Mouse (Mus musculus) stomach, embryonic 15.5 days (tissue): Measurements from ENCODE around the gene Tbc1d22a. TPM values are rescaled to one million over a fixed set of nuclear protein-coding genes. Genes with fewer than 3 reads are reported as not detected.
"Not testable (repeated sequence)": the region's sequence is repeated elsewhere in the genome, so short reads cannot be mapped to it uniquely, and the experiment has no call there.

Experiments used
- ATAC-seq: fragments of 200-750 bp; cut with Nextera tagmentation; 2 replicates; pipeline ENCODE4 v1.8.0; 2017; ENCODE audit warnings: low read depth, moderate number of reproducible peaks, moderate TSS enrichment; ENCODE audit not compliant: insufficient read depth, low FRiP score
- H3K27ac ChIP-seq: fragments of 300-500 bp; sonication (generic); 2 replicates; pipeline ENCODE4 v1.5.1; 2015; ENCODE audit warnings: mild to moderate bottlenecking, inconsistent platforms
- H3K27me3 ChIP-seq: fragments of 300-500 bp; sonication (generic); replicated peaks from 2 replicates; pipeline ENCODE4 v1.6.1; 2015; ENCODE audit warnings: inconsistent platforms
- H3K36me3 ChIP-seq: fragments of 300-500 bp; sonication (generic); 2 replicates; pipeline ENCODE4 v1.6.1; 2015; ENCODE audit warnings: inconsistent platforms
- H3K4me1 ChIP-seq: fragments of 300-500 bp; sonication (generic); 2 replicates; pipeline ENCODE4 v1.6.1; 2015; ENCODE audit warnings: inconsistent platforms
- H3K4me2 ChIP-seq: fragments of 300-500 bp; sonication (generic); 2 replicates; pipeline ENCODE4 v1.6.1; 2015; ENCODE audit warnings: mild to moderate bottlenecking, inconsistent platforms
- H3K4me3 ChIP-seq: fragments of 300-500 bp; sonication (generic); replicated peaks from 2 replicates; pipeline ENCODE4 v1.5.1; 2015; ENCODE audit warnings: inconsistent platforms
- H3K9ac ChIP-seq: fragments of 300-500 bp; sonication (generic); 2 replicates; pipeline ENCODE4 v1.6.1; 2015; ENCODE audit warnings: inconsistent platforms
- H3K9me3 ChIP-seq: fragments of 300-500 bp; sonication (generic); 2 replicates; pipeline ENCODE4 v1.6.1; 2016; ENCODE audit warnings: inconsistent platforms
- WGBS: fragments of 180-500 bp; shearing (Covaris S2); methylation state at CpG from one replicate; pipeline ENCODE4 v1.1.7; 2015; 5-methylcytosine and 5-hydroxymethylcytosine counted together
- polyA plus RNA-seq: library from polyadenylated mRNA; unstranded; fragments of >200 nt; fragmentation: Nextera tagmentation; extraction: Ambion mirVana; gene quantifications from 2 replicates; pipeline ENCODE4 v1.2.1, GENCODE M21; 2015

The Tbc1d22a gene
- polyA plus RNA-seq, 1 experiment from 2014 or later: 10.4 TPM

GRCm38 (mm10) chr15:86194676-86195453 is 19.4 kb upstream of the Tbc1d22a start:
- H3K27me3 ChIP-seq, H3K4me2 ChIP-seq, H3K9me3 ChIP-seq, H3K36me3 ChIP-seq, H3K4me1 ChIP-seq, H3K4me3 ChIP-seq, H3K27ac ChIP-seq, H3K9ac ChIP-seq: not testable (repeated sequence)
- peak; percentile 98 for ATAC-seq
- WGBS: 70% methylated on average over 55 of the region's 55 CpGs

- H3K27me3 ChIP-seq: no peaks in the 10 kb centered on the region
- H3K4me3 ChIP-seq: no peak overlapping the region
- no peak overlapping the region for H3K4me2 ChIP-seq
- 83% methylated on average over 5 of the region's 5 CpGs for WGBS
- H3K9me3 ChIP-seq: no peaks in the 10 kb centered on the region
- peaks cover 8% of the 10 kb centered on the region; the same call in 1 of the 2 replicates for H3K4me1 ChIP-seq
- H3K9ac ChIP-seq: no peak overlapping the region
- no peak overlapping the region for H3K27ac ChIP-seq
- H3K36me3 ChIP-seq: no peaks in the 10 kb centered on the region
- no peak for ATAC-seq
Observed at GRCm38 (mm10) chr15:86199052-86199451, 15.2 kb upstream of the Tbc1d22a start.

GRCm38 (mm10) chr15:86199482-86199881 is 14.8 kb upstream of the Tbc1d22a start:
- no peaks in the 10 kb centered on the region for H3K9me3 ChIP-seq
- ATAC-seq: no peak
- no peak overlapping the region for H3K9ac ChIP-seq
- WGBS: 55% methylated on average over 4 of the region's 4 CpGs
- no peak overlapping the region for H3K27ac ChIP-seq
- no peaks in the 10 kb centered on the region for H3K27me3 ChIP-seq
- H3K4me1 ChIP-seq: peaks cover 8% of the 10 kb centered on the region; the same call in 1 of the 2 replicates
- no peaks in the 10 kb centered on the region for H3K36me3 ChIP-seq
- no peak overlapping the region for H3K4me3 ChIP-seq
- H3K4me2 ChIP-seq: no peak overlapping the region

GRCm38 (mm10) chr15:86200169-86200568 is 14.1 kb upstream of the Tbc1d22a start:
- Histone ChIP-seq H3K9me3 (no peaks in the 10 kb centered on the region), H3K4me2 (no peak overlapping the region), H3K27me3 (no peaks in the 10 kb centered on the region), H3K36me3 (no peaks in the 10 kb centered on the region), H3K9ac (no peak overlapping the region), H3K27ac (no peak overlapping the region), H3K4me3 (no peak overlapping the region), H3K4me1 (peaks cover 8% of the 10 kb centered on the region; the same call in 1 of the 2 replicates)
- ATAC-seq: no peak
- 44% methylated on average over 4 of the region's 4 CpGs for WGBS

GRCm38 (mm10) chr15:86201095-86201494 is 13.2 kb upstream of the Tbc1d22a start:
- 39% methylated on average over 4 of the region's 4 CpGs for WGBS
- Histone ChIP-seq H3K9me3 (no peaks in the 10 kb centered on the region), H3K27me3 (no peaks in the 10 kb centered on the region), H3K4me3 (no peak overlapping the region), H3K4me1 (peaks cover 8% of the 10 kb centered on the region; the same call in 1 of the 2 replicates), H3K36me3 (no peaks in the 10 kb centered on the region), H3K9ac (no peak overlapping the region), H3K27ac (0 out of 2 replicates have a peak overlapping the region, but pooled peaks have one; percentile 41), H3K4me2 (no peak overlapping the region)
- no peak for ATAC-seq

GRCm38 (mm10) chr15:86201696-86202330 is 12.4 kb upstream of the Tbc1d22a start:
- Histone ChIP-seq H3K27me3 (no peaks in the 10 kb centered on the region), H3K9ac (no peak overlapping the region), H3K4me3 (no peak overlapping the region), H3K9me3 (no peaks in the 10 kb centered on the region), H3K27ac (peak overlapping the region; percentile 41; the same call in 1 of the 2 replicates), H3K36me3 (no peaks in the 10 kb centered on the region), H3K4me2 (no peak overlapping the region), H3K4me1 (peaks cover 8% of the 10 kb centered on the region; the same call in 1 of the 2 replicates)
- WGBS: 68% methylated on average over 9 of the region's 9 CpGs
- no peak for ATAC-seq

GRCm38 (mm10) chr15:86202640-86203039 is 11.6 kb upstream of the Tbc1d22a start:
- Histone ChIP-seq H3K36me3 (no peaks in the 10 kb centered on the region), H3K27me3 (no peaks in the 10 kb centered on the region), H3K4me2 (no peak overlapping the region), H3K4me1 (peaks cover 8% of the 10 kb centered on the region; the same call in 1 of the 2 replicates), H3K27ac (peak overlapping the region; percentile 51; the same call in 1 of the 2 replicates), H3K9ac (no peak overlapping the region), H3K4me3 (no peak overlapping the region), H3K9me3 (no peaks in the 10 kb centered on the region)
- no peak for ATAC-seq
- 38% methylated on average over 6 of the region's 6 CpGs for WGBS

- Histone ChIP-seq H3K4me1 (peaks cover 8% of the 10 kb centered on the region; the same call in 1 of the 2 replicates), H3K9ac (no peak overlapping the region), H3K4me3 (no peak overlapping the region), H3K36me3 (no peaks in the 10 kb centered on the region), H3K27ac (peak overlapping the region; percentile 51; the same call in 1 of the 2 replicates), H3K4me2 (no peak overlapping the region), H3K9me3 (no peaks in the 10 kb centered on the region), H3K27me3 (no peaks in the 10 kb centered on the region)
- no peak for ATAC-seq
- 80% methylated on average over 7 of the region's 7 CpGs for WGBS
Observed at GRCm38 (mm10) chr15:86203292-86203793, 10.9 kb upstream of the Tbc1d22a start.

GRCm38 (mm10) chr15:86203942-86204561 is 10.2 kb upstream of the Tbc1d22a start:
- H3K36me3 ChIP-seq: no peaks in the 10 kb centered on the region
- 0 out of 2 replicates have a peak overlapping the region, but pooled peaks have one; percentile 5 for H3K4me2 ChIP-seq
- no peak overlapping the region for H3K4me3 ChIP-seq
- 39% methylated on average over 7 of the region's 7 CpGs for WGBS
- peaks cover 8% of the 10 kb centered on the region; the same call in 1 of the 2 replicates for H3K4me1 ChIP-seq
- ATAC-seq: 0 out of 2 replicates have a peak, but pooled peaks have one; percentile 9
- H3K27me3 ChIP-seq: no peaks in the 10 kb centered on the region
- no peak overlapping the region for H3K9ac ChIP-seq
- H3K27ac ChIP-seq: no peak overlapping the region
- no peaks in the 10 kb centered on the region for H3K9me3 ChIP-seq

- Histone ChIP-seq H3K36me3 (no peaks in the 10 kb centered on the region), H3K4me2 (no peak overlapping the region), H3K4me3 (no peak overlapping the region), H3K27me3 (no peaks in the 10 kb centered on the region), H3K27ac (no peak overlapping the region), H3K9ac (no peak overlapping the region), H3K9me3 (no peaks in the 10 kb centered on the region), H3K4me1 (peaks cover 8% of the 10 kb centered on the region; the same call in 1 of the 2 replicates)
- 58% methylated on average over 2 of the region's 2 CpGs for WGBS
- ATAC-seq: no peak
Observed at GRCm38 (mm10) chr15:86205300-86205699, 9.0 kb upstream of the Tbc1d22a start.

GRCm38 (mm10) chr15:86206385-86206784 is 7.9 kb upstream of the Tbc1d22a start:
- no peak overlapping the region for H3K4me3 ChIP-seq
- no peak overlapping the region for H3K9ac ChIP-seq
- no peaks in the 10 kb centered on the region for H3K27me3 ChIP-seq
- 72% methylated on average over 4 of the region's 4 CpGs for WGBS
- peaks cover 8% of the 10 kb centered on the region; the same call in 1 of the 2 replicates for H3K4me1 ChIP-seq
- H3K36me3 ChIP-seq: no peaks in the 10 kb centered on the region
- no peak for ATAC-seq
- no peak overlapping the region for H3K4me2 ChIP-seq
- no peaks in the 10 kb centered on the region for H3K9me3 ChIP-seq
- no peak overlapping the region for H3K27ac ChIP-seq
